Mouse (Mus musculus): ENCODE data around the gene Chd1l.

Chd1l gene

GRCm38 (mm10) chr3:97609845-97610410 lies at the start of gene Chd1l:
Gene Chd1l, minus strand, starts transcription at chr3:97610203.
- peak; percentile 91 to 93 for DNase-seq (ENCODE audit: low spot score in 2 of 2)

GRCm38 (mm10) chr3:97659746-97660145 lies 49.7 kb upstream of the Chd1l start:
- DNase-seq (ENCODE audit: low spot score in 2 of 2) = no peak

GRCm38 (mm10) chr3:97658426-97659193 lies 48.6 kb upstream of the Chd1l start:
- DNase-seq (ENCODE audit: low spot score in 2 of 2) = peak in 1 of 2 experiments; percentile 24

GRCm38 (mm10) chr3:97657655-97658411 lies 47.8 kb upstream of the Chd1l start, which contains the start of gene Prkab2:
Gene Prkab2, plus strand, starts transcription at chr3:97658193.
- peak; percentile 97 to 99 for DNase-seq (ENCODE audit: low spot score in 2 of 2)

GRCm38 (mm10) chr3:97654901-97655300 lies 44.9 kb upstream of the Chd1l start:
- DNase-seq (ENCODE audit: low spot score in 2 of 2) = no peak

GRCm38 (mm10) chr3:97653781-97654180 lies 43.8 kb upstream of the Chd1l start:
- no peak for DNase-seq (ENCODE audit: low spot score in 2 of 2)

GRCm38 (mm10) chr3:97651604-97652003 lies 41.6 kb upstream of the Chd1l start:
- DNase-seq (ENCODE audit: low spot score in 2 of 2) = no peak

- DNase-seq (ENCODE audit: low spot score in 2 of 2) = no peak
Measured at GRCm38 (mm10) chr3:97649469-97649868, 39.5 kb upstream of the Chd1l start.

GRCm38 (mm10) chr3:97649022-97649421 lies 39.0 kb upstream of the Chd1l start:
- no peak for DNase-seq (ENCODE audit: low spot score in 2 of 2)

- DNase-seq (ENCODE audit: low spot score in 2 of 2) = no peak
Measured at GRCm38 (mm10) chr3:97648518-97648917, 38.5 kb upstream of the Chd1l start.

GRCm38 (mm10) chr3:97642001-97642400 lies 32.0 kb upstream of the Chd1l start:
- DNase-seq (ENCODE audit: low spot score in 2 of 2) = no peak

GRCm38 (mm10) chr3:97641396-97641795 lies 31.4 kb upstream of the Chd1l start:
- DNase-seq (ENCODE audit: low spot score in 2 of 2) = no peak

GRCm38 (mm10) chr3:97634288-97634761 lies 24.3 kb upstream of the Chd1l start:
- no peak for DNase-seq (ENCODE audit: low spot score in 2 of 2)

GRCm38 (mm10) chr3:97633456-97633855 lies 23.5 kb upstream of the Chd1l start:
- DNase-seq (ENCODE audit: low spot score in 2 of 2) = no peak

- no peak for DNase-seq (ENCODE audit: low spot score in 2 of 2)
Measured at GRCm38 (mm10) chr3:97631258-97631860, 21.4 kb upstream of the Chd1l start.

- DNase-seq (ENCODE audit: low spot score in 2 of 2) = no peak
Measured at GRCm38 (mm10) chr3:97630746-97631145, 20.7 kb upstream of the Chd1l start.

GRCm38 (mm10) chr3:97629941-97630340 lies 19.9 kb upstream of the Chd1l start:
- no peak for DNase-seq (ENCODE audit: low spot score in 2 of 2)

- no peak for DNase-seq (ENCODE audit: low spot score in 2 of 2)
Measured at GRCm38 (mm10) chr3:97628391-97629001, 18.5 kb upstream of the Chd1l start, which contains the start of gene Fmo5. Gene Fmo5, plus strand, starts transcription at chr3:97628804.

- no peak for DNase-seq (ENCODE audit: low spot score in 2 of 2)
Measured at GRCm38 (mm10) chr3:97627893-97628292, 17.9 kb upstream of the Chd1l start.

GRCm38 (mm10) chr3:97624611-97625010 lies 14.6 kb upstream of the Chd1l start:
- no peak for DNase-seq (ENCODE audit: low spot score in 2 of 2)

- no peak for DNase-seq (ENCODE audit: low spot score in 2 of 2)
Measured at GRCm38 (mm10) chr3:97620657-97621056, 10.7 kb upstream of the Chd1l start.
